Mouse (Mus musculus) limb, embryonic 12.5 days (tissue): ENCODE results near the gene Ap1m1. TPM values are rescaled to one million over a fixed set of nuclear protein-coding genes. Genes with fewer than 3 reads are reported as not detected.
A peak's percentile ranks its signal among the peaks of the same experiment; 100 is the strongest.

Experiments used
- ATAC-seq: fragments of 200-750 bp; cut with Nextera tagmentation; 2 replicates; pipeline ENCODE4 v1.8.0; 2017; ENCODE audit warnings: low read depth, moderate TSS enrichment; ENCODE audit not compliant: insufficient number of reproducible peaks, insufficient read depth, low FRiP score, low TSS enrichment
- H3K27ac ChIP-seq: fragments of 300-500 bp; sonication (generic); 2 replicates; pipeline ENCODE4 v1.5.1; 2016; ENCODE audit warnings: mild to moderate bottlenecking, moderate library complexity
- H3K27me3 ChIP-seq: fragments of 300-500 bp; sonication (generic); 2 replicates; pipeline ENCODE4 v1.6.1; 2016; ENCODE audit warnings: mild to moderate bottlenecking, moderate library complexity
- H3K36me3 ChIP-seq: fragments of 300-500 bp; sonication (generic); 2 replicates; pipeline ENCODE4 v1.6.1; 2016; ENCODE audit warnings: mild to moderate bottlenecking, moderate library complexity
- H3K4me1 ChIP-seq: fragments of 300-500 bp; sonication (generic); replicated peaks from 2 replicates; pipeline ENCODE4 v1.6.1; 2016
- H3K4me2 ChIP-seq: fragments of 300-500 bp; sonication (generic); 2 replicates; pipeline ENCODE4 v1.6.1; 2016; ENCODE audit warnings: mild to moderate bottlenecking, moderate library complexity
- H3K4me3 ChIP-seq: fragments of 300-500 bp; sonication (generic); replicated peaks from 2 replicates; pipeline ENCODE4 v1.5.1; 2016; ENCODE audit warnings: mild to moderate bottlenecking
- H3K9ac ChIP-seq: fragments of 300-500 bp; sonication (generic); replicated peaks from 2 replicates; pipeline ENCODE4 v1.6.1; 2016; ENCODE audit warnings: mild to moderate bottlenecking, moderate library complexity
- H3K9me3 ChIP-seq: fragments of 300-500 bp; sonication (generic); 2 replicates; pipeline ENCODE4 v1.6.1; 2016; ENCODE audit warnings: mild to moderate bottlenecking, moderate library complexity
- WGBS: fragments of 180-500 bp; shearing (Covaris S2); methylation state at CpG from one replicate; pipeline ENCODE4 v1.1.7; 2016; 5-methylcytosine and 5-hydroxymethylcytosine counted together
- polyA plus RNA-seq: library from polyadenylated mRNA; unstranded; fragments of >200 nt; fragmentation: Nextera tagmentation; extraction: Ambion mirVana; gene quantifications from 2 replicates; pipeline ENCODE4 v1.2.1, GENCODE M21; 2016

Gene Ap1m1
- polyA plus RNA-seq, 1 experiment from 2014 or later = 123 TPM

DNA sequence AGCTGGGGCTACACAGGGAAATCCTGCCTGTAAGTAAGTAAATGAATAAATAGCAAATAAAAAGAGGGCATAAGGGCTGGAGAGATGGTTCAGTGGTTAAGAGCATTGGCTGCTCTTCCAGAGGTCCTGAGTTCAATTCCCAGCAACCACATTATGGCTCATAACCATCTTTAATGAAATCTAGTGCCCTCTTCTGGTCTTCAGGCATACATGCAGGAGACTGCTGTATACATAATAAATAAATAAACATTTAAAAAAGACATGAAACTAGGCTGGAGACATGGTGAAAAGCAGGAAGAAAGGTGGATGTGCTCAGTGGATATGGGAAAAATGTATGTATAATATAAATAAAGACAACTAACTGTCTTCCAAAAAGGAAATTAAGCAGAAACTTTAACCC, 53.5 kb downstream of the Ap1m1 start:
- Histone ChIP-seq H3K36me3 (no peaks in the 10 kb centered on the region), H3K27me3 (0 out of 2 replicates have a peak, but pooled peaks cover 3% of the 10 kb centered on the region), H3K27ac (no peak overlapping the region), H3K9me3 (no peaks in the 10 kb centered on the region), H3K4me2 (no peak overlapping the region), H3K9ac (no peak overlapping the region), H3K4me1 (peaks cover 6% of the 10 kb centered on the region; the same call in 1 of the 2 replicates), H3K4me3 (no peak overlapping the region)
- no peak for ATAC-seq

GRCm38 (mm10) chr8:72295125-72295524, 55.3 kb downstream of the Ap1m1 start:
- Histone ChIP-seq H3K4me2 (0 out of 2 replicates have a peak overlapping the region, but pooled peaks have one; percentile 20), H3K27me3 (0 out of 2 replicates have a peak, but pooled peaks cover 3% of the 10 kb centered on the region), H3K4me1 (peaks cover 6% of the 10 kb centered on the region; the same call in 1 of the 2 replicates), H3K27ac (peak overlapping the region; percentile 79), H3K36me3 (no peaks in the 10 kb centered on the region), H3K9ac (no peak overlapping the region), H3K9me3 (no peaks in the 10 kb centered on the region), H3K4me3 (no peak overlapping the region)
- ATAC-seq = no peak
- 74% methylated on average over 3 of the region's 3 CpGs for WGBS

- Histone ChIP-seq H3K4me3 (no peak overlapping the region), H3K27me3 (0 out of 2 replicates have a peak, but pooled peaks cover 3% of the 10 kb centered on the region), H3K9ac (no peak overlapping the region), H3K4me1 (peaks cover 6% of the 10 kb centered on the region; the same call in 1 of the 2 replicates), H3K36me3 (no peaks in the 10 kb centered on the region), H3K9me3 (no peaks in the 10 kb centered on the region), H3K4me2 (peak overlapping the region; percentile 20; the same call in 1 of the 2 replicates), H3K27ac (peak overlapping the region; percentile 79)
- peak; percentile 57; the same call in 1 of the 2 replicates for ATAC-seq
- WGBS = 47% methylated on average over 8 of the region's 8 CpGs
These were observed 55.9 kb downstream of the Ap1m1 start for GRCm38 (mm10) chr8:72295679-72296078.

DNA sequence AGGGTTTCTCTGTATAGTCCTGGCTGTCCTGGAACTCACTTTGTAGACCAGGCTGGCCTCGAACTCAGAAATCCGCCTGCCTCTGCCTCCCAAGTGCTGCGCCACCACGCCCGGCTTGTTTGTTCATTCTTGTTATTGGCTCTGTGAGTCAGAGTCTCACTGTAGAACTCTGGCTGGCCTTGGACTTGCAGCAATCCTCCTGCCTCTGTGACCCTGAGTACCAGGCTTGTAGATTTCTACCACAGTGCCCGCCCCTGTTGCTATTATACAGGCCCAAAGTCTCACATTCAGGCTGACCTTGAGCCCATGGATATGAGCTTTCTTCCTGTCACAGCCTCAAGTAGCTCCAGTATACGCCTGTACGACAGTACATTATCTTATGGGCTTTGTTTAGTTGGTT, 56.7 kb downstream of the Ap1m1 start:
- Histone ChIP-seq H3K4me2 (no peak overlapping the region), H3K4me1 (peaks cover 6% of the 10 kb centered on the region; the same call in 1 of the 2 replicates), H3K9ac (no peak overlapping the region), H3K9me3 (no peaks in the 10 kb centered on the region), H3K27me3 (0 out of 2 replicates have a peak, but pooled peaks cover 3% of the 10 kb centered on the region), H3K4me3 (no peak overlapping the region), H3K36me3 (no peaks in the 10 kb centered on the region), H3K27ac (no peak overlapping the region)
- WGBS = 90% methylated on average over 8 of the region's 8 CpGs
- ATAC-seq = no peak

DNA sequence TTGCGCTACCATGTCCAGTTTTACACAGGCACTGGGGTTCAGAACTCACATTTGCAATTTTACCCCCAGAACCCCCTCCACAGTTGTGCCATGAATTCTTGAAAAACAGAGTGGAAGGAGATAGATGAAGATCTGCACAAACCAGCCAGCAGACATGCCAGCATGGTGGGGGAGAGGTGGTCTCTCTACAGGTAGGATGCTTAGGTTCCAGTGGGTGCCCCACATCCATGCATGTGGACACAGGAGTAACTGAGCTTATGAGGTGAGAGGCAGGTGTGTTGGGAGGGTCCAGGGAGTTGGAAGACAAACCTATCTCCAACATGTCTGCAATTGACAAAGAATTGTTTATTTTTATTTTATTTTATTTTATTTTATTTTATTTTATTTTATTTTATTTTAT, 59.1 kb downstream of the Ap1m1 start:
- WGBS = 86% methylated on average over 1 of the region's 1 CpGs
- 0 out of 2 replicates have a peak, but pooled peaks cover 3% of the 10 kb centered on the region for H3K27me3 ChIP-seq
- no peaks in the 10 kb centered on the region for H3K9me3 ChIP-seq
- no peak overlapping the region for H3K27ac ChIP-seq
- no peak overlapping the region for H3K9ac ChIP-seq
- H3K4me3 ChIP-seq = no peak overlapping the region
- H3K36me3 ChIP-seq = no peaks in the 10 kb centered on the region
- no peak overlapping the region for H3K4me2 ChIP-seq
- H3K4me1 ChIP-seq = peaks cover 6% of the 10 kb centered on the region; the same call in 1 of the 2 replicates
- no peak for ATAC-seq

DNA sequence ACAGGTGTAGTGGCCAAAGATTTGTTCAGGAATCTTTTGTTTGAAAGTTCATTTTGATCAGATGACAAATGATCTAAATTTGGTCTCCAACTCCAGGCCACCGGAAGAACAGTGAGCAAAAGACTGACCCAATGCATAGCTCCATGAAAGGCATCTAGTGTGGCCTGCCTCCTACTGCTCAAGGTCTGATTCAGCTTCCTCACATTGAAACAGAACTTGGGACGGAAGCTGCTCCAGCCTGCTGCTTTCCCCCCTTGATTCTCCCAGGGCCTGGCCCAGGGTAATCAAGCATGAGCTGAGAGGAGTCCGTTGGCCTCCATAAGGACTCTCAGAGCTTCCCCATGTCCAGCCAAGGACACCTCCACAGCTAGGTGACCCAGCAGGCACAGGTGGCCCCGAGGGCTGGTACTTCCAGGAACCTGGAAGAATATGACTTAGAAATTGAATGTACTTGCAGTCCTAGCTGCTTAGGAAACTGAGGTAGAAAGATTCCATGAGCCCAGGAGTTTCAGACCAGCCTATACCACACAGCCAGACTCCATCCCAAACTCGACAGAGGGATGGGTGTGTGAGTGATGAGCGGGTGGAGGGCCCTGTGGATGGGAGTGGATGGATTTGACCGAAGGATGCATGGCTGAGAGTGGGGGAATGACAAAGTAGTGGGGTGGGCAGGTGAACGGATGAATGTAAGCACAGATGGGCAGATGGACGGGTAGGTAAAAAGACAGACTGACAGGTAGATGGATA, 61.0 kb downstream of the Ap1m1 start:
- H3K27me3 ChIP-seq = no peaks in the 10 kb centered on the region
- no peaks in the 10 kb centered on the region for H3K4me1 ChIP-seq
- H3K9me3 ChIP-seq = no peaks in the 10 kb centered on the region
- no peak overlapping the region for H3K4me2 ChIP-seq
- ATAC-seq = no peak
- WGBS = 79% methylated on average over 9 of the region's 9 CpGs
- no peak overlapping the region for H3K4me3 ChIP-seq
- H3K36me3 ChIP-seq = no peaks in the 10 kb centered on the region
- H3K9ac ChIP-seq = no peak overlapping the region
- H3K27ac ChIP-seq = no peak overlapping the region

DNA sequence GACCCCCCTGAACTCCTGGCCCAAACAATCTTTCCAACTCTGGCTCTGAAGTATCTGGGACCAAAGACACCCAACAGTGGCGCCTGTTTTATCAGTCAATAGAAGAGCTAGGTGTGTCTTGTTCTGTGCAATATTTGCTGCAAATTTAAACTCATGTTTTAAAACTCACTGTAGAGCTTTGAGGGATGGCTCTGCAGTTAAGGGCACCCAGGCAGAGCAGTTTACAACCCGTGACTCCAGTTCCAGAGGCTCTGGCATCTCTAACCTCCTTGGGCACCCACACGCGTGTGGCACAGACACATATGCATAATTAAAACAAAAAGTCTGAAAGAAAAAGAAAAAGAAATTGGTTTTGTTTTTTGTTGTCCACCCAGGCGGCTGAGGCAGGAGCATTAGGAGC, 61.7 kb downstream of the Ap1m1 start:
- 75% methylated on average over 5 of the region's 5 CpGs for WGBS
- Histone ChIP-seq H3K4me2 (no peak overlapping the region), H3K36me3 (no peaks in the 10 kb centered on the region), H3K9ac (no peak overlapping the region), H3K4me1 (no peaks in the 10 kb centered on the region), H3K27ac (no peak overlapping the region), H3K4me3 (no peak overlapping the region), H3K27me3 (0 out of 2 replicates have a peak, but pooled peaks cover 2% of the 10 kb centered on the region), H3K9me3 (no peaks in the 10 kb centered on the region)
- ATAC-seq = no peak

- WGBS = 62% methylated on average over 8 of the region's 8 CpGs
- Histone ChIP-seq H3K4me3 (no peak overlapping the region), H3K9ac (no peak overlapping the region), H3K4me2 (no peak overlapping the region), H3K4me1 (no peaks in the 10 kb centered on the region), H3K9me3 (no peaks in the 10 kb centered on the region), H3K36me3 (no peaks in the 10 kb centered on the region), H3K27ac (peak overlapping the region; percentile 76), H3K27me3 (0 out of 2 replicates have a peak, but pooled peaks cover 3% of the 10 kb centered on the region)
- ATAC-seq = no peak
These were observed 63.3 kb downstream of the Ap1m1 start for GRCm38 (mm10) chr8:72302986-72303612.

GRCm38 (mm10) chr8:72303633-72304032, 63.8 kb downstream of the Ap1m1 start:
- no peaks in the 10 kb centered on the region for H3K9me3 ChIP-seq
- no peak overlapping the region for H3K4me2 ChIP-seq
- no peaks in the 10 kb centered on the region for H3K36me3 ChIP-seq
- no peaks in the 10 kb centered on the region for H3K4me1 ChIP-seq
- 0 out of 2 replicates have a peak overlapping the region, but pooled peaks have one; percentile 57 for H3K27ac ChIP-seq
- 0 out of 2 replicates have a peak, but pooled peaks cover 3% of the 10 kb centered on the region for H3K27me3 ChIP-seq
- 53% methylated on average over 8 of the region's 8 CpGs for WGBS
- no peak overlapping the region for H3K9ac ChIP-seq
- ATAC-seq = no peak
- no peak overlapping the region for H3K4me3 ChIP-seq

- H3K4me2 ChIP-seq = no peak within 1 kb of the TSS
- WGBS = 73% methylated on average over 16 of the region's 16 CpGs
- no peak for ATAC-seq
These were observed 65.5 kb downstream of the Ap1m1 start, which contains the start of gene Gm10282 for GRCm38 (mm10) chr8:72305210-72305905. Gene Gm10282 (minus strand): TSS chr8:72305260.

DNA sequence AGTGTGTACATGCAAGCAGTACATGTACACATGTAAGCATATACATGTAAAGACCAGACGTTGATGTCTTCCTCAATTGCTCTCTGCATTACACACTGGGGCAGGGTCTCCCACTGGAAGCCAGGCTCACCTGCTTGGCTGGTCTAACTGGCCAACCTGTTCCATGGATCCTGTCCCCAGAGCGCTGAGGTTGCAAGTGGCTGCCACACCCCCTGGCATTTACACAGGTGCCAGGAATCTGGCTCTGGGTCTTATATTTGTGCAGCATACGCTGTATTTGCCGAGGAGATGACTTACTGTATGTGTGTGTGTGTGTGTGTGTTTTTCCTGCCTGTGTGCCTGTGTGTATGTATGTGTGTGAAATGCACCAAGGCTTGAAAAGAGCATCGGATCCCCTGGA, 67.1 kb downstream of the Ap1m1 start:
- Histone ChIP-seq H3K27ac (no peak overlapping the region), H3K36me3 (no peaks in the 10 kb centered on the region), H3K4me3 (no peak overlapping the region), H3K4me1 (no peaks in the 10 kb centered on the region), H3K9ac (no peak overlapping the region), H3K9me3 (no peaks in the 10 kb centered on the region), H3K4me2 (no peak overlapping the region), H3K27me3 (0 out of 2 replicates have a peak, but pooled peaks cover 3% of the 10 kb centered on the region)
- 87% methylated on average over 5 of the region's 5 CpGs for WGBS
- no peak for ATAC-seq

More at GRCm38 (mm10) chr8:72305210-72305905, 65.5 kb downstream of the Ap1m1 start, which contains the start of gene Gm10282:
- Histone ChIP-seq H3K9me3 (no peaks in the 10 kb centered on the region), H3K4me3 (no peak within 1 kb of the TSS), H3K36me3 (no peaks in the 10 kb centered on the region), H3K4me1 (no peaks in the 10 kb centered on the region), H3K27ac (no peak within 1 kb of the TSS), H3K9ac (no peak within 1 kb of the TSS), H3K27me3 (0 out of 2 replicates have a peak, but pooled peaks cover 3% of the 10 kb centered on the region)
